Mouse (Mus musculus) cortical plate, adult 2 months (tissue): ENCODE measurements around the gene Foxl2.

Source experiments
- CTCF ChIP-seq: fragments of 200-500 bp; IDR thresholded peaks from 2 replicates; pipeline ENCODE4 v1.5.1; 2011; ENCODE audit warnings: mild to moderate bottlenecking, control low read depth, low read length; ENCODE audit not compliant: insufficient read depth; ENCODE audit errors: extremely low read depth
- POLR2A ChIP-seq: fragments of 200-500 bp; IDR thresholded peaks from 2 replicates; pipeline ENCODE4 v1.6.1; 2011; ENCODE audit warnings: mild to moderate bottlenecking, low read length, control low read depth; ENCODE audit not compliant: insufficient read depth; ENCODE audit errors: extremely low read depth

- TF ChIP-seq CTCF (no peak), POLR2A (no peak)
These were observed 32.0 kb downstream of the Foxl2 start for GRCm38 (mm10) chr9:98987131-98987530.
